Mouse (Mus musculus) activated CD4-positive, CD25-positive, alpha-beta regulatory T cell (primary cell): ENCODE results near the gene Zfp185. TPM values are rescaled to one million over a fixed set of nuclear protein-coding genes. Genes with fewer than 3 reads are reported as not detected.

Experiments
- polyA plus RNA-seq, 2 experiments: library from polyadenylated mRNA; unstranded; fragments of 100-300 nt; shearing (Covaris generic); gene quantifications; one replicate each; pipeline ENCODE4 v1.2.1; 2017

Gene Zfp185
- polyA plus RNA-seq, result under 1 TPM in 1 of 2 experiments, not detected in 1; 0.18 TPM

DNA sequence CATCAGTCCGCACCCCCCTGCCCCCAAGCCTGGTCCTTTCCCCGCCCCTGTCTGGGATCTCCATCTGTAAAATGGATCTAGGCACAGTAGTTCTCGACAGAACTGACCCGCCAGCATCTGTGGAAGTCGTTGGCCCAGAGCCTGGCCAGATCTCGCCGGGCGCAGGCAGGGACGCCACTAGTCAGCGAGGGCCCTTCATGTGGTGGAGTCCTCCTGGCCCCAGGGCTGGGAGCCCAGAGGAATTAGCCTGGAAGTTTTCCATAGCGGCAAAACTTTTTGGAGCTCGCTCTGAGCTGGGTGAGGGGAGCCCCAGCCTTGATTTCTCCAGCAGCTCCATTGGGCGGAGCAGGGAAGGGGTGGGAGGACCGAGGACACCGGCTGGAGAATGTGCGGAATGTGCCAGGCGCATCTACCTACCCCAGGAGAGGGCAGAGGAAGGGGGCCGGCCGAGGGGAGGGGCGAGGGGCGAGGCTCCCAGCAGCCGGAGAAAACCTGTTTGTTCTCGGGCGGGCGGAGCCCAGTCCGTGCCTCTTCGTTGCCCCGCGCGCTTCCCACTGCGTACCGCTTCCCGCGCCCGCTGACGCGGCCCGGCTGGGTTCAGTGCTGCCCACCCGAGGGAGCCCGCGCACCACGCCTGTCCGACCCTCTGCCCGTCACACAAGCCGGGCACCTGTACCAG lies at the start of gene Zfp185:
Gene Zfp185 (plus strand): TSS at position 499 of the 679 bp plus-strand sequence.

GRCm38 (mm10) chrX:73037003-73037402 lies 49.9 kb downstream of the Zfp185 start, which contains the start of gene Pnma5:
Gene Pnma5, minus strand, starts transcription at chrX:73037103.

DNA sequence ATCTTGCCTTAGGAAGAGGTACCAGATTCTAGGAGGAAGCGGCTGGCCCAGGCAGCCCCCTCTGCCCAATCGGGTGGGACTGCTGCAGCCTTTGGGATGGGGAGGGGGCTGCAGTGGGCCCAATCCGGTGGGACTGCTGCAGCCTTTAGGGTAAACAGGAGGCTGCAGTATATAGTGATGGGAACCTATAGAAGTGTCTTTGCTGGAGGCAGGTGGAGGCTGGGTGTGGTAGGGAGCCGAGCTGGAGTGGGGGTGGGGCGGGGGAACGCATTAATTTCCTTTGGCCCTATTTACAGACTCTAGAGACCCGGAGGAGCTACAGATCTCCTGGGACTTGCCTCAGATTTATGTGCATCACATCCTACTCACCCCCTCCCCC lies 77.3 kb downstream of the Zfp185 start, which contains the start of gene Pnma3:
Gene Pnma3 (plus strand): TSS at position 373 of the 379 bp plus-strand sequence.

Other genes with a start within 250 kb of the Zfp185 start
- gene Gabrq, start 162.2 kb upstream of the Zfp185 start, polyA plus RNA-seq, result under 1 TPM in 1 of 2 experiments, not detected in 1; 0.23 TPM
- 100 to 1,000 TPM; 125 to 129 TPM for gene Cetn2, start 68.9 kb upstream of the Zfp185 start, polyA plus RNA-seq
- gene Nsdhl, start 68.8 kb upstream of the Zfp185 start, polyA plus RNA-seq, result 10 to 100 TPM; 12.7 to 23.3 TPM
- gene Pnma5, start 49.8 kb downstream of the Zfp185 start, polyA plus RNA-seq, result under 1 TPM in 1 of 2 experiments, not detected in 1; 0.22 TPM
- not detected for gene Pnma3, start 77.4 kb downstream of the Zfp185 start, polyA plus RNA-seq
- gene Xlr4a, start 95.1 kb downstream of the Zfp185 start, polyA plus RNA-seq, result 10 to 100 TPM; 78.3 to 92.0 TPM
- gene Xlr3a, start 109.8 kb downstream of the Zfp185 start, polyA plus RNA-seq, result 1 to 10 TPM in 1 of 2 experiments, under 1 TPM in 1; 0.33 to 4.0 TPM
- gene Gm14685, start 129.7 kb downstream of the Zfp185 start, polyA plus RNA-seq, result under 1 TPM in 1 of 2 experiments, not detected in 1; 0.20 TPM
- gene Xlr5b, start 161.5 kb downstream of the Zfp185 start, polyA plus RNA-seq, result not detected
- not detected for gene DXBay18, start 162.1 kb downstream of the Zfp185 start, polyA plus RNA-seq
- not detected for gene Spin2d, start 189.7 kb downstream of the Zfp185 start, polyA plus RNA-seq
- 10 to 100 TPM in 1 of 2 experiments, 1 to 10 TPM in 1; 4.4 to 19.7 TPM for gene Xlr3b, start 204.9 kb downstream of the Zfp185 start, polyA plus RNA-seq
- 100 to 1,000 TPM; 126 to 145 TPM for gene Xlr4b, start 227.0 kb downstream of the Zfp185 start, polyA plus RNA-seq
- 10 to 100 TPM; 17.4 to 19.3 TPM for gene F8a, start 241.0 kb downstream of the Zfp185 start, polyA plus RNA-seq